In genomic region chr2:85131226-85131625, GRCm38 (mm10) we compare ENCODE assay signal across 15 mouse cellular contexts. TPM values are rescaled to one million over a fixed set of nuclear protein-coding genes. Genes with fewer than 3 reads are reported as not detected.
DNase-seq lines count a peak whose midpoint lies in the region; ATAC-seq and TF ChIP-seq lines count a peak whose summit lies in the region.
"Had no signal": no experiment of that assay in that cellular context is flagged by ENCODE, and none has a peak within 500 bp of the region (broad histone marks: within the 10 kb centered on the region; RNA-seq: fewer than 3 reads in every experiment).

No protein-coding gene starts in this region.

- no peak for TF ChIP-seq EP300 in heart, postnatal 0 days (IDR thresholded peaks at IDR 0.05; ENCODE audit: low read depth)

- no peaks in the 10 kb centered on the region for H3K9me3 ChIP-seq in heart, embryonic 10.5 days
- H3K9me3 ChIP-seq in lung, embryonic 14.5 days (ENCODE audit: low read depth, low read length), result no peaks in the 10 kb centered on the region
- no peaks in the 10 kb centered on the region for H3K9me3 ChIP-seq in heart, postnatal 0 days (replicated peaks; ENCODE audit: control insufficient read depth, low read length)

- H3K27ac ChIP-seq in heart, embryonic 10.5 days, result peak overlapping the region; percentile 69; the same call in 1 of the 2 replicates
- peak overlapping the region; percentile 50; the same call in 1 of the 2 replicates for H3K27ac ChIP-seq in lung, embryonic 14.5 days (ENCODE audit: low read depth)
- peak overlapping the region; percentile 87 for H3K27ac ChIP-seq in brown adipose tissue, adult 24 weeks (replicated peaks; ENCODE audit: low read depth, low read length)
- peak overlapping the region; percentile 87 for H3K27ac ChIP-seq in heart, postnatal 0 days (ENCODE audit: low read depth)
- H3K27ac ChIP-seq: neural tube, embryonic 15.5 days had no signal

- H3K9ac ChIP-seq in lung, embryonic 14.5 days, result no peak overlapping the region
- no peak overlapping the region for H3K9ac ChIP-seq in heart, postnatal 0 days (replicated peaks; ENCODE audit: low read depth, low read length)
- H3K9ac ChIP-seq: neural tube, embryonic 15.5 days had no signal

- ATAC-seq in lung, embryonic 14.5 days (ENCODE audit: insufficient read depth), result no peak
- ATAC-seq in heart, postnatal 0 days (ENCODE audit: insufficient read depth, low read depth), result no peak

- H3K27me3 ChIP-seq in heart, embryonic 10.5 days (ENCODE audit: insufficient read depth, poor library complexity, severe bottlenecking), result 0 out of 2 replicates have a peak, but pooled peaks cover 1% of the 10 kb centered on the region
- H3K27me3 ChIP-seq in lung, embryonic 14.5 days (ENCODE audit: insufficient read depth, low read length), result no peaks in the 10 kb centered on the region
- H3K27me3 ChIP-seq in heart, postnatal 0 days (ENCODE audit: control insufficient read depth, insufficient read depth, low read length), result no peaks in the 10 kb centered on the region
- H3K27me3 ChIP-seq: neural tube, embryonic 15.5 days had no signal

- no peaks in the 10 kb centered on the region for H3K36me3 ChIP-seq in heart, embryonic 10.5 days
- no peaks in the 10 kb centered on the region for H3K36me3 ChIP-seq in lung, embryonic 14.5 days (ENCODE audit: insufficient read depth)
- no peaks in the 10 kb centered on the region for H3K36me3 ChIP-seq in heart, postnatal 0 days (replicated peaks; ENCODE audit: control insufficient read depth, insufficient read depth, low read length)
- H3K36me3 ChIP-seq: neural tube, embryonic 15.5 days had no signal

- peak overlapping the region; percentile 3; the same call in 1 of the 2 replicates for H3K4me2 ChIP-seq in lung, embryonic 14.5 days
- no peak overlapping the region for H3K4me2 ChIP-seq in heart, postnatal 0 days (ENCODE audit: low read depth, low read length)
- H3K4me2 ChIP-seq: neural tube, embryonic 15.5 days had no signal

- DNase-seq in heart, embryonic 10.5 days (ENCODE audit: low spot score), result no peak
- no peak for DNase-seq in heart, adult 8-10 months (ENCODE audit: low spot score)
- no peak for DNase-seq in lung, embryonic 14.5 days
- no peak for DNase-seq in lung, postnatal 36 days
- DNase-seq in heart, postnatal 0 days (ENCODE audit: low spot score), result no peak
- no peak for DNase-seq in adrenal gland, postnatal 25 days
- no peak for DNase-seq in thymus, postnatal 25 days
- DNase-seq: adrenal gland, adult 8-10 months; B cell, adult 2 months; cerebellum, postnatal 10 days; right cerebral cortex, adult 18-20 months; spleen, adult 18-20 months had no signal

- no peak overlapping the region for H3K4me3 ChIP-seq in heart, embryonic 10.5 days
- no peak overlapping the region for H3K4me3 ChIP-seq in lung, embryonic 14.5 days (ENCODE audit: low read depth, low read length)
- no peak overlapping the region for H3K4me3 ChIP-seq in brown adipose tissue, adult 24 weeks (ENCODE audit: insufficient read depth, low read depth, low read length)
- no peak overlapping the region for H3K4me3 ChIP-seq in heart, postnatal 0 days (ENCODE audit: low read depth, low read length)
- H3K4me3 ChIP-seq: neural tube, embryonic 15.5 days had no signal

- 13% methylated on average over 2 of the region's 2 CpGs for WGBS in heart, embryonic 10.5 days
- 20% methylated on average over 2 of the region's 2 CpGs for WGBS in lung, embryonic 14.5 days
- 36% methylated on average over 2 of the region's 2 CpGs for WGBS in heart, postnatal 0 days

- peaks cover 39% of the 10 kb centered on the region for H3K4me1 ChIP-seq in heart, embryonic 10.5 days
- no peaks in the 10 kb centered on the region for H3K4me1 ChIP-seq in lung, embryonic 14.5 days (ENCODE audit: insufficient read depth)
- peaks cover 45% of the 10 kb centered on the region for H3K4me1 ChIP-seq in brown adipose tissue, adult 24 weeks (ENCODE audit: control insufficient read depth, insufficient read depth, insufficient read length, low read length)
- H3K4me1 ChIP-seq in heart, postnatal 0 days (ENCODE audit: control insufficient read depth, insufficient read depth), result 0 out of 2 replicates have a peak, but pooled peaks cover 2% of the 10 kb centered on the region
- H3K4me1 ChIP-seq: neural tube, embryonic 15.5 days had no signal

- TF ChIP-seq CTCF in lung, embryonic 14.5 days (IDR thresholded peaks at IDR 0.05; ENCODE audit: low read depth), result no peak
- no peak for TF ChIP-seq CTCF in heart, postnatal 0 days (IDR thresholded peaks at IDR 0.05; ENCODE audit: low read depth)

RNA-seq across cellular contexts. Expression of gene Aplnr, which starts 4.8 kb away (rescaled TPM):
- 7.0 and 23.8 TPM in 2 replicates for polyA plus RNA-seq in heart, embryonic 10.5 days (2016; fragmentation: Nextera tagmentation; extraction: Ambion mirVana)
- total RNA-seq in heart, adult 8-10 months (2022), result 10 to 100 TPM; 10.3 to 26.7 (median 25.4) TPM
- 143 and 148 TPM in 2 replicates for polyA plus RNA-seq in lung, embryonic 14.5 days (2014; fragmentation: Nextera tagmentation; extraction: Ambion mirVana)
- 6.1 and 16.7 TPM in 2 replicates for polyA plus RNA-seq in brown adipose tissue, adult 24 weeks (2012; ENCODE audit: insufficient read depth, insufficient read length, missing spikeins)
- total RNA-seq in heart, postnatal 0 days (2014; rRNA removed; ENCODE audit: low replicate concordance), result 39.5 and 47.7 TPM in 2 replicates
- 54.0 and 59.0 TPM in 2 replicates for polyA plus RNA-seq in heart, postnatal 0 days (2015; fragmentation: Nextera tagmentation; extraction: Ambion mirVana)
- 45.1 and 46.7 TPM in 2 replicates for total RNA-seq in adrenal gland, postnatal 25 days (2021)
- total RNA-seq: granulocyte monocyte progenitor cell, adult 5-6 weeks had no signal
